Comparison of ENCODE assay signal across 8 mouse cellular contexts in genomic region chr5:25025309-25026019, GRCm38 (mm10).
DNase-seq lines count a peak whose midpoint lies in the region; ATAC-seq and TF ChIP-seq lines count a peak whose summit lies in the region.
"Had no signal": no experiment of that assay in that cellular context is flagged by ENCODE, and none has a peak within 500 bp of the region (broad histone marks: within the 10 kb centered on the region; RNA-seq: fewer than 3 reads in every experiment).

No protein-coding gene starts in this region.

- TF ChIP-seq CTCF in lung, postnatal 0 days (IDR thresholded peaks at IDR 0.05), result peak; percentile 32

- H3K4me1 ChIP-seq in heart, embryonic 16.5 days (ENCODE audit: control insufficient read depth, insufficient read depth, low read length), result peaks cover 20% of the 10 kb centered on the region
- H3K4me1 ChIP-seq in lung, postnatal 0 days (ENCODE audit: insufficient read depth, low read depth, low read length), result peaks cover 3% of the 10 kb centered on the region; the same call in 1 of the 2 replicates
- no peaks in the 10 kb centered on the region for H3K4me1 ChIP-seq in forebrain, embryonic 13.5 days
- H3K4me1 ChIP-seq: neural tube, embryonic 12.5 days had no signal

- no peak overlapping the region for H3K4me3 ChIP-seq in heart, embryonic 16.5 days (ENCODE audit: low read length)
- H3K4me3 ChIP-seq in lung, postnatal 0 days (ENCODE audit: low read depth, low read length), result no peak overlapping the region
- H3K4me3 ChIP-seq in forebrain, embryonic 13.5 days, result no peak overlapping the region
- H3K4me3 ChIP-seq: neural tube, embryonic 12.5 days had no signal

- no peak for TF ChIP-seq EP300 in lung, postnatal 0 days (IDR thresholded peaks at IDR 0.05)

- WGBS in heart, embryonic 16.5 days, result 33% methylated on average over 12 of the region's 12 CpGs
- WGBS in lung, postnatal 0 days, result 38% methylated on average over 12 of the region's 12 CpGs
- 72% methylated on average over 12 of the region's 12 CpGs for whole genome bisulfite sequencing in forebrain, embryonic 13.5 days

- H3K4me2 ChIP-seq in heart, embryonic 16.5 days (ENCODE audit: low read depth, low read length), result peak overlapping the region; percentile 10; the same call in 1 of the 2 replicates
- no peak overlapping the region for H3K4me2 ChIP-seq in lung, postnatal 0 days (replicated peaks; ENCODE audit: low read depth, low read length)
- H3K4me2 ChIP-seq in forebrain, embryonic 13.5 days, result no peak overlapping the region
- H3K4me2 ChIP-seq: neural tube, embryonic 12.5 days had no signal

- H3K36me3 ChIP-seq in heart, embryonic 16.5 days (ENCODE audit: control insufficient read depth, insufficient read depth), result peaks cover 2% of the 10 kb centered on the region; the same call in 1 of the 2 replicates
- no peaks in the 10 kb centered on the region for H3K36me3 ChIP-seq in lung, postnatal 0 days (ENCODE audit: insufficient read depth, low read length)
- H3K36me3 ChIP-seq in forebrain, embryonic 13.5 days (ENCODE audit: poor library complexity, severe bottlenecking), result no peaks in the 10 kb centered on the region
- H3K36me3 ChIP-seq: neural tube, embryonic 12.5 days had no signal

- H3K27me3 ChIP-seq in heart, embryonic 16.5 days (ENCODE audit: control insufficient read depth, insufficient read depth, low read length), result no peaks in the 10 kb centered on the region
- no peaks in the 10 kb centered on the region for H3K27me3 ChIP-seq in lung, postnatal 0 days (replicated peaks; ENCODE audit: insufficient read depth, low read length)
- H3K27me3 ChIP-seq in forebrain, embryonic 13.5 days, result no peaks in the 10 kb centered on the region
- H3K27me3 ChIP-seq: neural tube, embryonic 12.5 days had no signal

- no peaks in the 10 kb centered on the region for H3K9me3 ChIP-seq in heart, embryonic 16.5 days (replicated peaks; ENCODE audit: control insufficient read depth, low read length)
- no peaks in the 10 kb centered on the region for H3K9me3 ChIP-seq in lung, postnatal 0 days (ENCODE audit: low read length)
- no peaks in the 10 kb centered on the region for H3K9me3 ChIP-seq in forebrain, embryonic 13.5 days (replicated peaks)
- H3K9me3 ChIP-seq: neural tube, embryonic 12.5 days had no signal

- peak overlapping the region; percentile 10; the same call in 1 of the 2 replicates for H3K9ac ChIP-seq in heart, embryonic 16.5 days (ENCODE audit: low read length)
- no peak overlapping the region for H3K9ac ChIP-seq in lung, postnatal 0 days (replicated peaks; ENCODE audit: low read depth)
- H3K9ac ChIP-seq in forebrain, embryonic 13.5 days, result no peak overlapping the region
- H3K9ac ChIP-seq: neural tube, embryonic 12.5 days had no signal

- ATAC-seq in heart, embryonic 16.5 days (replicated peaks; ENCODE audit: extremely low read depth, insufficient read depth, low FRiP score), result peak; percentile 64
- ATAC-seq in lung, postnatal 0 days, result peak; percentile 60
- ATAC-seq in forebrain, embryonic 13.5 days, result no peak

- H3K27ac ChIP-seq in heart, embryonic 16.5 days (ENCODE audit: low read length), result peak overlapping the region; percentile 34
- H3K27ac ChIP-seq in lung, postnatal 0 days (ENCODE audit: low read length), result peak overlapping the region; percentile 52; the same call in 1 of the 2 replicates
- no peak overlapping the region for H3K27ac ChIP-seq in forebrain, embryonic 13.5 days
- H3K27ac ChIP-seq: neural tube, embryonic 12.5 days had no signal

- DNase-seq in R1 (ENCODE audit: low read depth, low spot score), result peak; percentile 70
- DNase-seq in adrenal gland, postnatal 14 days, result peak; percentile 74
- peak; percentile 60 for DNase-seq in lung, postnatal 0 days (ENCODE audit: low spot score)
- DNase-seq in B cell, adult 2 months, result no peak
- no peak for DNase-seq in yolk sac, embryonic 10.5 days (ENCODE audit: low spot score)

Comparison
In these comparisons a context has a peak if more than half of its experiments do, and no peak if none do; other contexts are left out.
1. DNase-seq: peak in R1 (single experiment), adrenal gland, postnatal 14 days (single experiment) and lung, postnatal 0 days (single experiment); none in B cell, adult 2 months (0 of 2) and yolk sac, embryonic 10.5 days (single experiment).